Mouse (Mus musculus): ENCODE measurements at regions not wholly inside any gene's neighbourhood (a gene's known extent, or its start where the extent isn't known, plus 50 kb on each side); places are given as distances from the start of the nearest gene placed in this dataset.

GRCm38 (mm10) chrX:11486588-11486987, 159.0 kb downstream of the H2al1j start:
- DNase-seq (ENCODE audit: low read depth in 2 of 2, low spot score in 2 of 2), result no peak

- no peak for DNase-seq (ENCODE audit: low read depth in 2 of 2, low spot score in 2 of 2)
These were observed 160.3 kb downstream of the H2al1j start for GRCm38 (mm10) chrX:11487876-11488275.

- no peak for DNase-seq (ENCODE audit: low read depth in 2 of 2, low spot score in 2 of 2)
These were observed 162.6 kb downstream of the H2al1j start for GRCm38 (mm10) chrX:11490146-11490693.

GRCm38 (mm10) chrX:11491235-11491634, 163.6 kb downstream of the H2al1j start:
- DNase-seq (ENCODE audit: low read depth in 2 of 2, low spot score in 2 of 2), result no peak

GRCm38 (mm10) chrX:11491676-11492391, 164.2 kb downstream of the H2al1j start:
- DNase-seq (ENCODE audit: low read depth in 2 of 2, low spot score in 2 of 2), result no peak

- DNase-seq (ENCODE audit: low read depth in 2 of 2, low spot score in 2 of 2), result no peak
These were observed 166.1 kb downstream of the H2al1j start for GRCm38 (mm10) chrX:11493526-11494245.

- DNase-seq (ENCODE audit: low read depth in 2 of 2, low spot score in 2 of 2), result no peak
These were observed 166.6 kb downstream of the H2al1j start for GRCm38 (mm10) chrX:11494246-11494630.

GRCm38 (mm10) chrX:11512439-11512838, 184.8 kb downstream of the H2al1j start:
- DNase-seq (ENCODE audit: low read depth in 2 of 2, low spot score in 2 of 2), result no peak

GRCm38 (mm10) chrX:11512928-11513327, 185.3 kb downstream of the H2al1j start:
- DNase-seq (ENCODE audit: low read depth in 2 of 2, low spot score in 2 of 2), result no peak

- DNase-seq (ENCODE audit: low read depth in 2 of 2, low spot score in 2 of 2), result no peak
These were observed 196.2 kb downstream of the H2al1j start for GRCm38 (mm10) chrX:11523791-11524190.

GRCm38 (mm10) chrX:11525326-11525725, 197.7 kb downstream of the H2al1j start:
- no peak for DNase-seq (ENCODE audit: low read depth in 2 of 2, low spot score in 2 of 2)

GRCm38 (mm10) chrX:11528589-11528988, 201.0 kb downstream of the H2al1j start:
- no peak for DNase-seq (ENCODE audit: low read depth in 2 of 2, low spot score in 2 of 2)

- no peak for DNase-seq (ENCODE audit: low read depth in 2 of 2, low spot score in 2 of 2)
These were observed 201.6 kb downstream of the H2al1j start for GRCm38 (mm10) chrX:11529221-11529620.

GRCm38 (mm10) chrX:11532817-11533216, 205.2 kb downstream of the H2al1j start:
- DNase-seq (ENCODE audit: low read depth in 2 of 2, low spot score in 2 of 2), result no peak

- DNase-seq (ENCODE audit: low read depth in 2 of 2, low spot score in 2 of 2), result no peak
These were observed 206.2 kb downstream of the H2al1j start for GRCm38 (mm10) chrX:11533871-11534270.

- no peak for DNase-seq (ENCODE audit: low read depth in 2 of 2, low spot score in 2 of 2)
These were observed 213.4 kb downstream of the H2al1j start for GRCm38 (mm10) chrX:11541011-11541410.

GRCm38 (mm10) chrX:11550164-11550851, 222.7 kb downstream of the H2al1j start:
- no peak for DNase-seq (ENCODE audit: low read depth in 2 of 2, low spot score in 2 of 2)

GRCm38 (mm10) chrX:11552177-11552576, 224.6 kb downstream of the H2al1j start:
- DNase-seq (ENCODE audit: low read depth in 2 of 2, low spot score in 2 of 2), result no peak

GRCm38 (mm10) chrX:11555035-11555570, 227.5 kb downstream of the H2al1j start:
- no peak for DNase-seq (ENCODE audit: low read depth in 2 of 2, low spot score in 2 of 2)

- no peak for DNase-seq (ENCODE audit: low read depth in 2 of 2, low spot score in 2 of 2)
These were observed 230.6 kb downstream of the H2al1j start for GRCm38 (mm10) chrX:11558260-11558659.

- DNase-seq (ENCODE audit: low read depth in 2 of 2, low spot score in 2 of 2), result no peak
These were observed 233.1 kb downstream of the H2al1j start for GRCm38 (mm10) chrX:11560550-11561276.

Data from CD8-positive naive resting alpha-beta T cell, adult 2 months (primary cell).